Mouse (Mus musculus) left cerebral cortex, adult 2 months (tissue): ENCODE data around the gene Gad2. TPM values are rescaled to one million over a fixed set of nuclear protein-coding genes. Genes with fewer than 3 reads are reported as not detected.
"Not testable (repeated sequence)": the region's sequence is repeated elsewhere in the genome, so short reads cannot be mapped to it uniquely, and the experiment has no call there.

Experiments used
- DNase-seq, 2 experiments: peaks; one replicate each; pipeline ENCODE4 v3.0.0; 2021 to 2022; ENCODE audit warnings: low spot score in 2 of 2, mixed read lengths in 1 of 2; ENCODE audit errors: extremely low spot score in 1 of 2
- H3K27ac ChIP-seq: fragments of 200-600 bp; 2 replicates; pipeline ENCODE4 v1.8.1; 2022
- H3K4me3 ChIP-seq: fragments of 200-600 bp; 2 replicates; pipeline ENCODE4 v1.8.1; 2022
- CTCF ChIP-seq: fragments of 200-600 bp; IDR thresholded peaks from 2 replicates; pipeline ENCODE4 v1.8.1; 2022; ENCODE audit warnings: antibody characterized with exemption, mild to moderate bottlenecking, moderate library complexity
- intact Hi-C: fragments of 180-260 bp; cut with DNase I; formaldehyde crosslinking; loops from one replicate; pipeline ENCODE4 v1.15.1; 2025
- long read RNA-seq, 2 experiments: library from polyadenylated mRNA; stranded (forward); transcript quantifications; one replicate each; pipeline ENCODE4 v2.0.0; 2021; ENCODE audit warnings: borderline mapping rate in 2 of 2
- total RNA-seq, 2 experiments: library from RNA; stranded (reverse); gene quantifications; 2 replicates each; pipeline ENCODE4 v1.2.3; 2021

Gad2 gene
- total RNA-seq, result 100 to 1,000 TPM; 104 to 120 TPM
- long read RNA-seq, experiment 1, full-length matches to known transcripts, result 58 of 85 reads
- long read RNA-seq, experiment 1, partial matches to known transcripts, result 26 of 85 reads
- long read RNA-seq, experiment 1, other reads (novel, unspliced or antisense), result 1 of 85 reads
- long read RNA-seq, experiment 2, full-length matches to known transcripts, result 50 of 70 reads
- long read RNA-seq, experiment 2, partial matches to known transcripts, result 18 of 70 reads
- long read RNA-seq, experiment 2, other reads (novel, unspliced or antisense), result 2 of 70 reads

GRCm38 (mm10) chr2:22621828-22622731 is at the start of gene Gad2:
Gad2 (plus strand) TSS chr2:22622205.
- intact Hi-C loops, result loop anchor here (5.0 to 10.0 kb wide), 2 partner anchors 587 to 665 kb away; no protein-coding TSS in a partner anchor
- Histone ChIP-seq H3K27ac (peak within 1 kb of the TSS; percentile 50), H3K4me3 (peak within 1 kb of the TSS; percentile 39)
- peak; percentile 30 to 56 for DNase-seq
- TF ChIP-seq CTCF, result no peak

GRCm38 (mm10) chr2:22587469-22588169 is 34.4 kb upstream of the Gad2 start:
- H3K4me3 ChIP-seq, DNase-seq, intact Hi-C loops, H3K27ac ChIP-seq: not testable (repeated sequence)

GRCm38 (mm10) chr2:22588170-22588541 is 33.8 kb upstream of the Gad2 start:
- H3K4me3 ChIP-seq, H3K27ac ChIP-seq, DNase-seq, intact Hi-C loops: not testable (repeated sequence)

- intact Hi-C loops, H3K27ac ChIP-seq, H3K4me3 ChIP-seq, DNase-seq: not testable (repeated sequence)
Measured at GRCm38 (mm10) chr2:22588673-22589381, 33.2 kb upstream of the Gad2 start.

GRCm38 (mm10) chr2:22589382-22590205 is 32.4 kb upstream of the Gad2 start:
- H3K27ac ChIP-seq, intact Hi-C loops, H3K4me3 ChIP-seq, DNase-seq: not testable (repeated sequence)

- no peak overlapping the region for H3K4me3 ChIP-seq
- no peak for TF ChIP-seq CTCF
- no peak overlapping the region for H3K27ac ChIP-seq
- intact Hi-C loops, result no loop called here
- DNase-seq, result no peak
Measured at GRCm38 (mm10) chr2:22590206-22590490, 31.9 kb upstream of the Gad2 start.

GRCm38 (mm10) chr2:22617951-22618350 is 4.1 kb upstream of the Gad2 start:
- Histone ChIP-seq H3K27ac (no peak overlapping the region), H3K4me3 (no peak overlapping the region)
- no peak; the same call in 1 of the 2 replicates for TF ChIP-seq CTCF
- DNase-seq, result no peak
- intact Hi-C loops, result no loop called here

- no peak overlapping the region for H3K4me3 ChIP-seq
- intact Hi-C loops, result no loop called here
- DNase-seq, result no peak
- TF ChIP-seq CTCF, result no peak
- H3K27ac ChIP-seq, result no peak overlapping the region
Measured at GRCm38 (mm10) chr2:22619416-22619815, 2.6 kb upstream of the Gad2 start.

GRCm38 (mm10) chr2:22620030-22620429 is 2.0 kb upstream of the Gad2 start:
- no peak overlapping the region for H3K27ac ChIP-seq
- no peak overlapping the region for H3K4me3 ChIP-seq
- no peak for TF ChIP-seq CTCF
- intact Hi-C loops, result loop anchor here (5.0 to 10.0 kb wide), 2 partner anchors 585 to 663 kb away; no protein-coding TSS in a partner anchor
- no peak for DNase-seq

GRCm38 (mm10) chr2:22620534-22620933 is 1.5 kb upstream of the Gad2 start:
- DNase-seq, result no peak
- Histone ChIP-seq H3K27ac (no peak overlapping the region), H3K4me3 (no peak overlapping the region)
- intact Hi-C loops, result loop anchor here (5.0 to 10.0 kb wide), 2 partner anchors 586 to 663 kb away; no protein-coding TSS in a partner anchor
- no peak for TF ChIP-seq CTCF
